In genomic region chr10:35714266-35714665, GRCm38 (mm10) we compare ENCODE assay signal across 29 mouse cellular contexts. TPM values are rescaled to one million over a fixed set of nuclear protein-coding genes. Genes with fewer than 3 reads are reported as not detected.
DNase-seq lines count a peak whose midpoint lies in the region; ATAC-seq and TF ChIP-seq lines count a peak whose summit lies in the region.
"Had no signal": no experiment of that assay in that cellular context is flagged by ENCODE, and none has a peak within 500 bp of the region (broad histone marks: within the 10 kb centered on the region; RNA-seq: fewer than 3 reads in every experiment).

No protein-coding gene starts in this region.

- H3K4me3 ChIP-seq in embryonic facial prominence, embryonic 14.5 days (ENCODE audit: low read depth, low read length) = no peak overlapping the region
- H3K4me3 ChIP-seq in embryonic facial prominence, embryonic 10.5 days = no peak overlapping the region
- H3K4me3 ChIP-seq in lung, postnatal 0 days (ENCODE audit: low read depth, low read length) = no peak overlapping the region
- H3K4me3 ChIP-seq in intestine, embryonic 16.5 days (ENCODE audit: low read length) = no peak overlapping the region
- H3K4me3 ChIP-seq: embryonic facial prominence, embryonic 12.5 days; erythroblast, embryonic 14.5 days; forebrain, embryonic 12.5 days; forebrain, embryonic 15.5 days; heart, embryonic 12.5 days; heart, embryonic 15.5 days had no signal

- no peaks in the 10 kb centered on the region for H3K4me1 ChIP-seq in embryonic facial prominence, embryonic 14.5 days (ENCODE audit: control insufficient read depth, insufficient read depth, low read length)
- no peaks in the 10 kb centered on the region for H3K4me1 ChIP-seq in embryonic facial prominence, embryonic 10.5 days
- no peaks in the 10 kb centered on the region for H3K4me1 ChIP-seq in lung, postnatal 0 days (ENCODE audit: insufficient read depth, low read depth, low read length)
- no peaks in the 10 kb centered on the region for H3K4me1 ChIP-seq in intestine, embryonic 16.5 days (ENCODE audit: control insufficient read depth, insufficient read depth, low read length)
- H3K4me1 ChIP-seq: embryonic facial prominence, embryonic 12.5 days; forebrain, embryonic 12.5 days; forebrain, embryonic 15.5 days; heart, embryonic 12.5 days; heart, embryonic 15.5 days had no signal

- no peak for TF ChIP-seq CTCF in lung, postnatal 0 days (IDR thresholded peaks at IDR 0.05)

- ATAC-seq in embryonic facial prominence, embryonic 14.5 days (ENCODE audit: low read depth) = no peak
- peak; percentile 28; the same call in 1 of the 2 replicates for ATAC-seq in lung, postnatal 0 days
- ATAC-seq in intestine, embryonic 16.5 days = no peak
- ATAC-seq: activated CD4-positive, CD25-positive, alpha-beta regulatory T cell, adult 4 months; forebrain, embryonic 15.5 days; hindbrain, postnatal 0 days had no signal

- DNase-seq in embryonic facial prominence, embryonic 14.5 days (ENCODE audit: low spot score) = peak; percentile 6
- no peak for DNase-seq in embryonic facial prominence, embryonic 10.5 days (ENCODE audit: low spot score)
- DNase-seq in lung, postnatal 0 days (ENCODE audit: low spot score) = peak; percentile 20
- no peak for DNase-seq in lung, postnatal 10 days
- DNase-seq in 416B (ENCODE audit: low read depth) = peak; percentile 44
- peak; percentile 9 for DNase-seq in lung, postnatal 36 days
- no peak for DNase-seq in cerebellum, adult 11-12 months
- DNase-seq: adrenal gland, adult 8-10 months; adrenal gland, postnatal 25 days; B cell, adult 2 months; cerebellum, adult 18-20 months; cerebellum, adult 9-10 months; cerebellum, postnatal 14 days; gastrocnemius, postnatal 25 days; heart, adult 18-20 months; heart, postnatal 10 days; heart, postnatal 36 days had no signal

- no peaks in the 10 kb centered on the region for H3K27me3 ChIP-seq in embryonic facial prominence, embryonic 14.5 days (replicated peaks; ENCODE audit: control insufficient read depth, insufficient read depth, low read length)
- H3K27me3 ChIP-seq in embryonic facial prominence, embryonic 10.5 days (replicated peaks; ENCODE audit: low read depth, poor library complexity, severe bottlenecking) = no peaks in the 10 kb centered on the region
- no peaks in the 10 kb centered on the region for H3K27me3 ChIP-seq in lung, postnatal 0 days (replicated peaks; ENCODE audit: insufficient read depth, low read length)
- H3K27me3 ChIP-seq in intestine, embryonic 16.5 days (replicated peaks; ENCODE audit: control insufficient read depth, insufficient read depth, low read length) = no peaks in the 10 kb centered on the region
- H3K27me3 ChIP-seq: CH12.LX; embryonic facial prominence, embryonic 12.5 days; forebrain, embryonic 12.5 days; forebrain, embryonic 15.5 days; heart, embryonic 12.5 days; heart, embryonic 15.5 days had no signal

- H3K9me3 ChIP-seq in embryonic facial prominence, embryonic 14.5 days (ENCODE audit: control insufficient read depth, low read length) = no peaks in the 10 kb centered on the region
- H3K9me3 ChIP-seq in embryonic facial prominence, embryonic 10.5 days = no peaks in the 10 kb centered on the region
- H3K9me3 ChIP-seq in lung, postnatal 0 days (ENCODE audit: low read length) = no peaks in the 10 kb centered on the region
- no peaks in the 10 kb centered on the region for H3K9me3 ChIP-seq in intestine, embryonic 16.5 days (ENCODE audit: control insufficient read depth, low read length)
- H3K9me3 ChIP-seq: embryonic facial prominence, embryonic 12.5 days; forebrain, embryonic 12.5 days; forebrain, embryonic 15.5 days; G1E; heart, embryonic 12.5 days; heart, embryonic 15.5 days had no signal

- no peaks in the 10 kb centered on the region for H3K36me3 ChIP-seq in embryonic facial prominence, embryonic 14.5 days (ENCODE audit: control insufficient read depth, insufficient read depth, low read length)
- no peaks in the 10 kb centered on the region for H3K36me3 ChIP-seq in embryonic facial prominence, embryonic 10.5 days (replicated peaks)
- no peaks in the 10 kb centered on the region for H3K36me3 ChIP-seq in lung, postnatal 0 days (ENCODE audit: insufficient read depth, low read length)
- no peaks in the 10 kb centered on the region for H3K36me3 ChIP-seq in intestine, embryonic 16.5 days (ENCODE audit: control insufficient read depth, insufficient read depth, low read length)
- H3K36me3 ChIP-seq: embryonic facial prominence, embryonic 12.5 days; forebrain, embryonic 12.5 days; forebrain, embryonic 15.5 days; G1E; heart, embryonic 12.5 days; heart, embryonic 15.5 days had no signal

- no peak for TF ChIP-seq EP300 in lung, postnatal 0 days (IDR thresholded peaks at IDR 0.05)

- no peak overlapping the region for H3K9ac ChIP-seq in embryonic facial prominence, embryonic 14.5 days (ENCODE audit: low read depth, low read length)
- no peak overlapping the region for H3K9ac ChIP-seq in lung, postnatal 0 days (replicated peaks; ENCODE audit: low read depth)
- H3K9ac ChIP-seq in intestine, embryonic 16.5 days (ENCODE audit: low read depth, low read length) = no peak overlapping the region
- H3K9ac ChIP-seq: embryonic facial prominence, embryonic 12.5 days; forebrain, embryonic 12.5 days; forebrain, embryonic 15.5 days; heart, embryonic 12.5 days; heart, embryonic 15.5 days; hindbrain, embryonic 14.5 days had no signal

- H3K4me2 ChIP-seq in embryonic facial prominence, embryonic 14.5 days (ENCODE audit: low read depth, low read length) = no peak overlapping the region
- no peak overlapping the region for H3K4me2 ChIP-seq in lung, postnatal 0 days (replicated peaks; ENCODE audit: low read depth, low read length)
- H3K4me2 ChIP-seq in intestine, embryonic 16.5 days (ENCODE audit: low read depth, low read length) = no peak overlapping the region
- H3K4me2 ChIP-seq: embryonic facial prominence, embryonic 12.5 days; forebrain, embryonic 12.5 days; forebrain, embryonic 15.5 days; heart, embryonic 12.5 days; heart, embryonic 15.5 days; hindbrain, embryonic 14.5 days had no signal

- H3K27ac ChIP-seq in embryonic facial prominence, embryonic 14.5 days (replicated peaks; ENCODE audit: low read depth, low read length) = no peak overlapping the region
- H3K27ac ChIP-seq in embryonic facial prominence, embryonic 10.5 days (replicated peaks) = no peak overlapping the region
- H3K27ac ChIP-seq in lung, postnatal 0 days (ENCODE audit: low read length) = no peak overlapping the region
- no peak overlapping the region for H3K27ac ChIP-seq in intestine, embryonic 16.5 days (ENCODE audit: low read length)
- H3K27ac ChIP-seq: embryonic facial prominence, embryonic 12.5 days; forebrain, embryonic 12.5 days; forebrain, embryonic 15.5 days; heart, embryonic 15.5 days; hindbrain, embryonic 14.5 days; hindbrain, postnatal 0 days had no signal

RNA-seq across cellular contexts. Expression of gene Amd2, which starts 2.6 kb away (rescaled TPM):
- 2.4 TPM in 2 replicates for polyA plus RNA-seq in embryonic facial prominence, embryonic 14.5 days (2014; fragmentation: Nextera tagmentation; extraction: Ambion mirVana)
- 3.1 and 3.8 TPM in 2 replicates for polyA plus RNA-seq in embryonic facial prominence, embryonic 10.5 days (2016; fragmentation: Nextera tagmentation; extraction: Ambion mirVana)
- polyA plus RNA-seq in lung, postnatal 0 days (2015; fragmentation: Nextera tagmentation; extraction: Ambion mirVana) = 1.8 and 2.2 TPM in 2 replicates
- polyA plus RNA-seq in intestine, embryonic 16.5 days (2015; fragmentation: Nextera tagmentation; extraction: Ambion mirVana) = 2.1 and 2.6 TPM in 2 replicates

Comparison
In these comparisons a context has a peak if more than half of its experiments do, and no peak if none do; other contexts are left out.
1. DNase-seq: peak in embryonic facial prominence, embryonic 14.5 days (single experiment), lung, postnatal 0 days (single experiment), 416B (single experiment) and lung, postnatal 36 days (single experiment); none in embryonic facial prominence, embryonic 10.5 days (single experiment), lung, postnatal 10 days (single experiment) and cerebellum, adult 11-12 months (single experiment).